Mouse (Mus musculus): ENCODE data around the gene Atxn7.
"Not testable (repeated sequence)": the region's sequence is repeated elsewhere in the genome, so short reads cannot be mapped to it uniquely, and the experiment has no call there.

Atxn7 gene

DNA sequence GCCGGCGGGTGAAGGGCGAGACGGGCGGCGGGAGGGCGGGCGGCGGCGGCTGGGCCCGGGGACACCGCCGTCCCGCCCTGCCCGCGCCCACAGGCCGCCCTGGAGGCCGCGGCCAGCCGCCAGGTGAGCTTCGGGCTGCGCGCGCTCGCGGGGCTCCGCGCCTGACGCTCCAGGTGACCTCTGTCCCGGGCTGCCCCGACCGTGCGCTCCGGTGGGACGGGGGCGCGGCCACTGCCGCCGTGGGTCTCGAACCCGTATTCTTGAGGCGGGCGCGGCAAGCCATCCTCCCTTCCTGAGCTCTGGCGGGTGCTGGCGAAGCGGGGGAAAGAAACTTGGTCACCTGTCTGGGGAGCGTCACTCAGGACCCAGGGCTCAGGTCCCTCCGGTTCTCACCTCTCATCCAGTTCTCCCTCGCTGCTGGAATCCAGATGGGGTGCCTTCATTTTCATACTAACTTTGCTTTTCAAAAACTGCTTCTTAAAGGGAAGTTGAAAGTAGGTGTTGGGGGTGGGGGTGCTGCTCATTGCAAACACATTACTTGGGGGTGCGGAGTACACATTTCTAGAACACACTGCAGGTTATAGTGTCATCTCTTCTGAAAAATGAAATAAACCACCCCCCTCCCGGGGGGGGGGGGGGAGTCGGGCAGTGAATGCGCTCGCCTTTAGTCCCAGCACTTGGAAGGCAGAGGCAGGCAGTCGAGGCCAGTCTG, at the start of gene Atxn7, which contains the start of gene Thoc7:
TSS of gene Atxn7 (plus strand) at position 40 of the 712 bp plus-strand sequence.
TSS of gene Thoc7 (minus strand) at position 452 of the 712 bp plus-strand sequence.
- H3K27me3 ChIP-seq (ENCODE audit: control insufficient read depth, insufficient read depth, low read length, poor library complexity, severe bottlenecking) = no peaks in the 10 kb centered on the region
- no peaks in the 10 kb centered on the region for H3K36me3 ChIP-seq (ENCODE audit: control insufficient read depth, insufficient read depth, low read length, poor library complexity, severe bottlenecking)
- peak; percentile 56 for DNase-seq (ENCODE audit: low read depth, low spot score)

- no peaks in the 10 kb centered on the region for H3K36me3 ChIP-seq (ENCODE audit: control insufficient read depth, insufficient read depth, low read length, poor library complexity, severe bottlenecking)
- no peak for DNase-seq (ENCODE audit: low read depth, low spot score)
- no peaks in the 10 kb centered on the region for H3K27me3 ChIP-seq (ENCODE audit: control insufficient read depth, insufficient read depth, low read length, poor library complexity, severe bottlenecking)
These were observed 46.7 kb upstream of the Atxn7 start, which contains the start of gene Gm281 for GRCm38 (mm10) chr14:13914387-13915082. Gm281 (minus strand) TSS chr14:13914478.

DNA sequence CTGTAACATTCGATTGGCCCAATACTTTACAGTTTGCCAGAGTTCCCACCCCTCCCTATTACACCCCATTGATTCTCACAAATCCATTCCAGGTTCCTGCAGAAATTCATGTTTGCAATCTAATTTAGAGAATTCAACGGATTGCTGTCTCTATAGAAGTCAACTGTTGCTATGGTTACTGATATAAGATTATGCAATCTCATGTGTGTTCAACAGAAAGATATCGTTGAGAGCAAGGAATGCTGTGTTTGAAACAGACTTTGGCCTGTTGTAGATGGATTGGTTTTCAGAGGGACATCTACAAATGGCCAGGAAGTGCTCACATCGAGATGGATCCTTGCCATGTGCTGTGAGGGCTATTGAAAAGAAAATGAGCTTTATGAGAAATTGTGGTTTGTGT, 46.0 kb upstream of the Atxn7 start:
- no peaks in the 10 kb centered on the region for H3K36me3 ChIP-seq (ENCODE audit: control insufficient read depth, insufficient read depth, low read length, poor library complexity, severe bottlenecking)
- no peaks in the 10 kb centered on the region for H3K27me3 ChIP-seq (ENCODE audit: control insufficient read depth, insufficient read depth, low read length, poor library complexity, severe bottlenecking)
- DNase-seq (ENCODE audit: low read depth, low spot score) = no peak

DNA sequence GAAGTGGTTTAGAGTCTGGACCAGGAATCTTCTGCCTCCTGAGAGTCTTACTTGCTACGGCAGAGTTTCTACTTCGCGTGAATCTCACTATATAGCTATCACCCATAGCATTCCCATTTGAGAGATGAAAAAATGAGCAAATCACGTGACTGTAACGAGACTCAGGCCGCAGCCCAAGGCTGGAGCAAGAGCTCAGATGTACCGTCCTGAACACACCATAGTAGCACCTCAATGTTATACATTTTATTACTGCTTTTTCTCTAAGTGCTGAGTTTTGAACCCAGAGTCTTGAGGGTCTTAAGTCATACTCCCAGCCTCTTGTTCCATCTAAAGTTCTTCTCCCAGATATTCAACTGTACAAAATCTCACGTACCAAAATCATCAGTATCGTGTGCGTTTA, 44.0 kb upstream of the Atxn7 start:
- no peaks in the 10 kb centered on the region for H3K36me3 ChIP-seq (ENCODE audit: control insufficient read depth, insufficient read depth, low read length, poor library complexity, severe bottlenecking)
- H3K27me3 ChIP-seq (ENCODE audit: control insufficient read depth, insufficient read depth, low read length, poor library complexity, severe bottlenecking) = no peaks in the 10 kb centered on the region
- no peak for DNase-seq (ENCODE audit: low read depth, low spot score)

- DNase-seq (ENCODE audit: low read depth, low spot score) = peak; percentile 69
- no peaks in the 10 kb centered on the region for H3K36me3 ChIP-seq (ENCODE audit: control insufficient read depth, insufficient read depth, low read length, poor library complexity, severe bottlenecking)
- H3K27me3 ChIP-seq (ENCODE audit: control insufficient read depth, insufficient read depth, low read length, poor library complexity, severe bottlenecking) = no peaks in the 10 kb centered on the region
These were observed 43.6 kb upstream of the Atxn7 start for GRCm38 (mm10) chr14:13917630-13918029.

DNA sequence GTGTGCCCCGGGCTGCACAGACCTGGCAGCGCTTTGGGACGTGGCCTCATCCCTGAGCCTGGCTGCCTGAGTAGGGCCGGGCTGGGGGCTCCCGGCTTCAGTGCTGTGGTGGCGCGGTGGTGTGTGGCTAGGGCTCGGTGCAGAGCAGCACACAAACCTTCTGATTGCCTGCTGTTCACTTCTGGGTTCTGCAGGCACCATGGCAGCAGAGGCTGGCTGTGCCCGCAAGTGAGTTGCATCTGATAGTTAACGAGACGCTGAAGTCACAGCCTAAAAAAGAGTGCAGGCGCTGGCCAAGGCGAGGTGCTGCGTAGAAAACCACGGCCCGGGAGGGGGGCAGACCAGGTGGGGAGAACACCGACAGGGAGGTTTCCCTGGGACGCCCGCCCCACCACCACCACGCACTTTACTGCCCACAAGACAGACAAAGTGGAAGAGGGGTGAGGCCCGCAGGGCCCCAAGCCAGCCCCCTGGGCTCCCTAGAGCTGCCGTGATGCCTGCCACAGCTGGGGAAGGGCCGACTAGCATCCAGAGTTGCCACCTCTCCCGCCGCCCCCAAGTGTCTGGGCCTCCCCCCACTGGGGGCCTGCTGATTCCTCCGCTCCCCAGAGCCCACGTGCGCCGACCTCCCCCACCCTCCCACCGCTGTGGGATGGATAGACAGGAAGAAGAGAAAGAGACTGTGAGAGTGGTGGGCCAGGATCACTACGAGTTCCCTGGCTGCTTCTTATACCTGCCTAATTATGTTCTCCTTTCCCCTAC, 27.8 kb upstream of the Atxn7 start:
- DNase-seq (ENCODE audit: low read depth, low spot score) = peak; percentile 5
- Histone ChIP-seq H3K36me3 (ENCODE audit: control insufficient read depth, insufficient read depth, low read length, poor library complexity, severe bottlenecking) (no peaks in the 10 kb centered on the region), H3K27me3 (ENCODE audit: control insufficient read depth, insufficient read depth, low read length, poor library complexity, severe bottlenecking) (no peaks in the 10 kb centered on the region)

- H3K27me3 ChIP-seq (ENCODE audit: control insufficient read depth, insufficient read depth, low read length, poor library complexity, severe bottlenecking) = no peaks in the 10 kb centered on the region
- no peak for DNase-seq (ENCODE audit: low read depth, low spot score)
- no peaks in the 10 kb centered on the region for H3K36me3 ChIP-seq (ENCODE audit: control insufficient read depth, insufficient read depth, low read length, poor library complexity, severe bottlenecking)
These were observed 27.2 kb upstream of the Atxn7 start for GRCm38 (mm10) chr14:13934052-13934371.

- Histone ChIP-seq H3K36me3 (ENCODE audit: control insufficient read depth, insufficient read depth, low read length, poor library complexity, severe bottlenecking) (peaks cover 5% of the 10 kb centered on the region), H3K27me3 (ENCODE audit: control insufficient read depth, insufficient read depth, low read length, poor library complexity, severe bottlenecking) (no peaks in the 10 kb centered on the region)
- no peak for DNase-seq (ENCODE audit: low read depth, low spot score)
These were observed 16.6 kb upstream of the Atxn7 start for GRCm38 (mm10) chr14:13944686-13945085.

GRCm38 (mm10) chr14:13948345-13948744, 12.9 kb upstream of the Atxn7 start:
- DNase-seq (ENCODE audit: low read depth, low spot score) = no peak
- H3K36me3 ChIP-seq (ENCODE audit: control insufficient read depth, insufficient read depth, low read length, poor library complexity, severe bottlenecking) = peaks cover 8% of the 10 kb centered on the region
- no peaks in the 10 kb centered on the region for H3K27me3 ChIP-seq (ENCODE audit: control insufficient read depth, insufficient read depth, low read length, poor library complexity, severe bottlenecking)

DNA sequence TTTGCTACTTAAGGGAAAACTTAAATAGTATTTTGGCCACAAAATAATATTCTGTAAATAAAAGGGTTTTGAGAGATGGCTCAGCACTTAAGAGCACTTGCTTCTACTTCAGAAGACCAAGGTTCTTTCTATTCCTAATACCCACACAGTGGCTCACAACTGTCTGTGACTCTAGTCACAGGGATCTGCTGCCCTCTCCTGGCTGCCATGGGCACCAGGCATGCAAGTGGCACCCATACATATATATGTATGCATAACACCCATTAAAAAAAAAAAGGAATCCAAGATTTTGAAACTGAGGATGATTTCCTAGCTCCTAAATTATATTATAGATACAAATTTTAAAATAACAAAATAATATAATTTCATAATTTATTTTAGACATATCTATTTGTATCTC, 10.8 kb upstream of the Atxn7 start:
- DNase-seq (ENCODE audit: low read depth, low spot score) = peak; percentile 67

DNA sequence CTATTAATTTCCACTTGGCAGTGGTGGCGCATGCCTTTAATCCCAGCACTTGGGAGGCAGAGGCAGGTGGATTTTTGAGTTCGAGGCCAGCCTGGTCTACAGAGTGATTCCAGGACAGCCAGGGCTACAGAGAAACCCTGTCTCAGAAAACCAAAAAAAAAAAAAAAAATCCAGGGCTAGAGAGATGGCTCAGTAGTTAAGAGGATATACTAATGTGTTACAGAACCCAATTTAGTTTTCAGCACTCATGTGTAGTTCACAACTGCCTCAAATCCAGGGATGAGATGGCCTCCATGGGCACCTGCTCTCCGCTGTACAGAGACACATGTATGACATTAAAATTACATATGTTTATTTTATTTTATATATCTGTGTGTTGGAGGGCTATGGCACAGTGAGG, 9.1 kb upstream of the Atxn7 start:
- not testable (repeated sequence) for DNase-seq (ENCODE audit: low read depth, low spot score); H3K36me3 ChIP-seq (ENCODE audit: control insufficient read depth, insufficient read depth, low read length, poor library complexity, severe bottlenecking); H3K27me3 ChIP-seq (ENCODE audit: control insufficient read depth, insufficient read depth, low read length, poor library complexity, severe bottlenecking)

More for the DNA sequence above, 10.8 kb upstream of the Atxn7 start:
- H3K36me3 ChIP-seq (ENCODE audit: control insufficient read depth, insufficient read depth, low read length, poor library complexity, severe bottlenecking) = peaks cover 8% of the 10 kb centered on the region
- H3K27me3 ChIP-seq (ENCODE audit: control insufficient read depth, insufficient read depth, low read length, poor library complexity, severe bottlenecking) = no peaks in the 10 kb centered on the region

DNA sequence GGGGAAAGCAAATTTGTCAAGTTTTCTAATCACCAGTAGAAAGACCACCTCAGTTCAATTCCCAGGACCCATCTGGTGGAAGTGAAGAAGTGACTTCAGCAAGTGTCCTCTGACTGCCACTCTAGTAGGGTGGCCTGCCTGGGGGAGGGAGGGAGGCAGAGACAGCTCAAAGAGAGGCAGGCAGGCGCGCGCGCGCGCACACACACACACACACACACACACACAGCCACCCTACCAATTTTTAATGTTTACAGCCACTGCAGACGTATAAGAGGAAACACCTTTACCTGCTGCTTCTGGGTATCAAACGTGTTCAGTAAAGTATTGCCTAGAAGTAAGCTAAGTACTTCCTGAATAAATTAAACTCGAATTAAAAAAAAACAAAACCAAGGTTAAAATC, 1.2 kb upstream of the Atxn7 start:
- DNase-seq (ENCODE audit: low read depth, low spot score) = peak; percentile 52
- no peaks in the 10 kb centered on the region for H3K27me3 ChIP-seq (ENCODE audit: control insufficient read depth, insufficient read depth, low read length, poor library complexity, severe bottlenecking)
- H3K36me3 ChIP-seq (ENCODE audit: control insufficient read depth, insufficient read depth, low read length, poor library complexity, severe bottlenecking) = no peaks in the 10 kb centered on the region

DNA sequence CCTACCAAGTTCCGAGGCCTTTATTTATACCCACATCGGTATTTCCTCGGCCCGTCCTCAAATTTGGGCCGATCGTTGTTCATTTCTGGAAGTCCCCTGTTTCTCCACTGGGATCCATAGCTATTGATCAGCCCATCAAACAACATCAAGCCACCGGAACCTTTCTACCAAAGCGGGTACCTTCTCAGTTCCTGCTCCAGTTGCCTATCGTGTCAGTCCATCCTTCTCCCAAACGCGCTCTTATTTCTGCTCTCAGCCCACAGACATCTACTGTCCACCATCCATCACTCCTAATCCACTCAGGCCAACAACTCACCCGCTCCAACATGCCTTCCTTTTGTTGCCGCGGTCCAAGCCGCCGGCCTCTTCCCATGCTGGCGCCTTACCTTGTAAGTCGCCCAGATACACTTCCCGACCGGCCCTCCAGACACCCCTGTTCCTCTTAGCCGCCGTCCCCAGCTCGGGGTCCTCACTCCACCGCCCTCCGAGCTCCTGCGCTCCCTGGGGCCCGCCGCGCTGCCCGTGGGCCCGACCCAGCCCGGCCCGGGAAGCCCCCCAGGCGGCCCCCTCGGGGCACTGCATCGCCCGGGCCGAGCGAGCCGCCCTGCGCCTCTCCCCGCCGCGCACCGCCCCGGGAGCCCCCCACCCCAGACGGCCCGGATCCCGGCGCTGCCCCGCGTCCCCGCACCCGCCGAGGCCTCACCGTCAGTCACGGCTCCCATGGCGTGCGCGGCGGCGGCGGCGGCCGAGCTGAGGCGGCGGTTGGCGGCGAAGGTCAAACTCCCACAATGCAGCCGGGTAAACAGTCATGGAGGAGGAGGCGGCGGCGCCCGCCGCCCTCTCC, 536 bp upstream of the Atxn7 start:
- peak; percentile 68 for DNase-seq (ENCODE audit: low read depth, low spot score)
- no peaks in the 10 kb centered on the region for H3K36me3 ChIP-seq (ENCODE audit: control insufficient read depth, insufficient read depth, low read length, poor library complexity, severe bottlenecking)

GRCm38 (mm10) chr14:13962476-13962875, 1.2 kb downstream of the Atxn7 start:
- no peak for DNase-seq (ENCODE audit: low read depth, low spot score)
- Histone ChIP-seq H3K27me3 (ENCODE audit: control insufficient read depth, insufficient read depth, low read length, poor library complexity, severe bottlenecking) (no peaks in the 10 kb centered on the region), H3K36me3 (ENCODE audit: control insufficient read depth, insufficient read depth, low read length, poor library complexity, severe bottlenecking) (no peaks in the 10 kb centered on the region)

More for the DNA sequence above, 536 bp upstream of the Atxn7 start:
- no peaks in the 10 kb centered on the region for H3K27me3 ChIP-seq (ENCODE audit: control insufficient read depth, insufficient read depth, low read length, poor library complexity, severe bottlenecking)

All from splenic B cell, adult 2 months (primary cell).